Mouse (Mus musculus): ENCODE measurements around the gene Aak1. TPM values are rescaled to one million over a fixed set of nuclear protein-coding genes. Genes with fewer than 3 reads are reported as not detected.

Aak1 gene
- polyA plus RNA-seq, 1 experiment from 2014 or later: 16.9 TPM

DNA sequence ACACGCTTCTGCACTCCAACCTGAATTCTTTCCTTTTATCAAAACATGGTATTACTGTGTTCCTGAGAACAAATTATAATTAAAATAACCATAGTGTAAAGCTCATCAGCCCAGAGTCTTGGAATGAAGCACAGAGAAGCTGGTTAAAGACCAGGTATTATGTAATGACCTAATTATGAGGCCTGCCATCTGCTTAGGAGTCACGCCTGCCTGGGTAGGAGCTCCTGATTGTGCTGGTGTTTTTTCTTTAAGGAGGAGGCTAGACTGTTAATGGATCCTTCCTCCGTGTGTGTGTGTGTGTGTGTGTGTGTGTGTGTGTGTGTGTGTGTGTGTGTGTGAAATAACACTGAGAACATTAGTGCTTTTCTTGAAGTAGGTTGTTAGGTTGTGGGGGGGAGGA is 49.7 kb downstream of the Aak1 start:
- Histone ChIP-seq H3K9ac (no peak overlapping the region), H3K27me3 (no peaks in the 10 kb centered on the region), H3K9me3 (no peaks in the 10 kb centered on the region), H3K4me1 (no peaks in the 10 kb centered on the region), H3K36me3 (no peaks in the 10 kb centered on the region), H3K4me2 (no peak overlapping the region), H3K4me3 (no peak overlapping the region), H3K27ac (no peak overlapping the region)
- WGBS: 66% methylated on average over 3 of the region's 3 CpGs
- no peak for ATAC-seq (ENCODE audit: insufficient number of reproducible peaks, insufficient read depth, low FRiP score, low TSS enrichment, low read depth)

DNA sequence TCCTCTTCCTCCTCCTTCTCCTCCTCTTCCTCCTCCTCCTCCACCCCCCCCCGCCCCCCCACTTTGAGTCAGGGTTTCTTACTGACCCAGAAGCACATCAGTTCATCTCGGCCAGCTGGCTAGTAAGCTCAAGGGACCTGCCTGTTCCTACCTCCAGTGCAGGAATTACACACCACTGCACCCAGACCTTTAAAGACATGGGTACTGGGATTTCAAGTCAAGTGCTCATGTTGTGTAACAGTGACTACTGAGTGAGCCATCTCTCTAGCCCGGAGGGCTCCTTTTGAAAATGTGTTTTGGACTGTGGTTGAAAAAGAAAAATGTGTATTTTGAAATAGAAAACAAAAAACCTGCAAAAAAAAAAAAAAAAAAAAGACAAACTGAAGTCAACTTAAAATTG is 50.6 kb downstream of the Aak1 start:
- WGBS: 81% methylated on average over 3 of the region's 3 CpGs
- ATAC-seq (ENCODE audit: insufficient number of reproducible peaks, insufficient read depth, low FRiP score, low TSS enrichment, low read depth): no peak
- no peak overlapping the region for H3K27ac ChIP-seq
- H3K4me3 ChIP-seq: no peak overlapping the region
- H3K4me2 ChIP-seq: no peak overlapping the region
- H3K36me3 ChIP-seq: no peaks in the 10 kb centered on the region
- H3K9me3 ChIP-seq: no peaks in the 10 kb centered on the region
- H3K27me3 ChIP-seq: no peaks in the 10 kb centered on the region
- H3K9ac ChIP-seq: no peak overlapping the region
- H3K4me1 ChIP-seq: no peaks in the 10 kb centered on the region

DNA sequence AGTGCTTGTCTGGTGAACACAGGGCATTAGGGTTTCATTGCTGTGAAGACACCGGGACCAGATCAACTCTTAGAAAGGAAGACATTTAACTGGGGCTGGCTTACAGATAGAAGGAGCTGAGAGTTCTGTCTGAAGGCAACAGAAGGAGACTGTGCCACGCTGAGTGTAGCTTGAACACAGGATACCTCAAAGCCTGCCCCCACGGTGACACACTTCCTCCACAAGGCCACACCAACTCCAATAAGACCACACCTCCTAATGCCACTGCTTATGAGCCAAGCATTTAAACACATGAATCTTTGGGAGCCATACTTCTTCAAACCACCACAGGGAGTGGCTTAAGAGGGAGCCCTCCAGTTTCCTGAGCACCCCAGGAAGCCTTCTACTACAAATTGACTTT is 51.2 kb downstream of the Aak1 start:
- H3K27ac ChIP-seq: no peak overlapping the region

DNA sequence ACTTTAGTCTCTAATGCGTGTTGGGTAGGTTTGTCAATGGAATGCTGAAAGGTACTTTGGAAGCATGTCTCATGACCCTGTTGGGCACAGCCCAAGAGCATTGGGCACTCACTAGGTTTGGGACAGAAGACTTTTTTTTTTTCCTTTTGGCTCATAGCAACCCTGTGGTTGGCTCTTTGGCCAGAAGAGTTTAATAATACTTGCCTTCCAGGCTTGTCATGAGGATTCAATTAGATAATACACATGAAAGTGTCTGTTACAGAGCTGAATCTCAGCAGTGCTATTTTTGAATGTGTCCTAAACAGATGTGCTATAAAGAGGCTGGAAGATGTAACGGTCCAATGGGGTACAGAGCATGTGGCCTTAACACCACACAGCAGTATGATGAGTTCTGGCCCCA is 56.2 kb downstream of the Aak1 start:
- Histone ChIP-seq H3K27ac (no peak overlapping the region), H3K9me3 (no peaks in the 10 kb centered on the region), H3K9ac (no peak overlapping the region), H3K36me3 (no peaks in the 10 kb centered on the region), H3K4me1 (peaks cover 5% of the 10 kb centered on the region; the same call in 1 of the 2 replicates), H3K4me2 (no peak overlapping the region), H3K27me3 (no peaks in the 10 kb centered on the region), H3K4me3 (no peak overlapping the region)
- 61% methylated on average over 2 of the region's 2 CpGs for WGBS
- no peak for ATAC-seq (ENCODE audit: insufficient number of reproducible peaks, insufficient read depth, low FRiP score, low TSS enrichment, low read depth)

More for the DNA sequence above, 51.2 kb downstream of the Aak1 start:
- Histone ChIP-seq H3K27me3 (no peaks in the 10 kb centered on the region), H3K9me3 (no peaks in the 10 kb centered on the region), H3K4me3 (no peak overlapping the region), H3K4me1 (peaks cover 5% of the 10 kb centered on the region; the same call in 1 of the 2 replicates), H3K9ac (no peak overlapping the region), H3K4me2 (no peak overlapping the region), H3K36me3 (no peaks in the 10 kb centered on the region)
- ATAC-seq (ENCODE audit: insufficient number of reproducible peaks, insufficient read depth, low FRiP score, low TSS enrichment, low read depth): no peak
- 90% methylated on average over 3 of the region's 3 CpGs for WGBS

DNA sequence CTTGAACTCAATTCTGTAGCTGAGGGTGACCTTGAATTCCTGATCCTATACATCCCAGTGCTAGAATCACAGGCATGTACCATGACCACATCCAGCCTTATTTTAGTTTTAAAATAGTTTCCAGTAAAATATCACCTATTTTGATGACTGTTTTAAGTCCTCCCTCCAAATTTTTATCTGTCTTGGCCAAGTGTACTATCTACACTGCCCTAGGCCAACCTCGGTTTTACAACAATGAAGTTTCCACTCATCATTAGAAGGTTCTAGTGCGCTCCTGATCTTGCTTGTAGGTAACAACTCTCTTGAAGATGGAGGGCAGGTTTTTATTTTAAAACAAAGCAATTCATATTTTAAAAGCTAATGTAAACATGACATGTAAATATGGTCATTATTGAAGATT is 57.9 kb downstream of the Aak1 start:
- 92% methylated on average over 2 of the region's 2 CpGs for WGBS
- ATAC-seq (ENCODE audit: insufficient number of reproducible peaks, insufficient read depth, low FRiP score, low TSS enrichment, low read depth): no peak
- no peaks in the 10 kb centered on the region; the same call in 1 of the 2 replicates for H3K36me3 ChIP-seq

DNA sequence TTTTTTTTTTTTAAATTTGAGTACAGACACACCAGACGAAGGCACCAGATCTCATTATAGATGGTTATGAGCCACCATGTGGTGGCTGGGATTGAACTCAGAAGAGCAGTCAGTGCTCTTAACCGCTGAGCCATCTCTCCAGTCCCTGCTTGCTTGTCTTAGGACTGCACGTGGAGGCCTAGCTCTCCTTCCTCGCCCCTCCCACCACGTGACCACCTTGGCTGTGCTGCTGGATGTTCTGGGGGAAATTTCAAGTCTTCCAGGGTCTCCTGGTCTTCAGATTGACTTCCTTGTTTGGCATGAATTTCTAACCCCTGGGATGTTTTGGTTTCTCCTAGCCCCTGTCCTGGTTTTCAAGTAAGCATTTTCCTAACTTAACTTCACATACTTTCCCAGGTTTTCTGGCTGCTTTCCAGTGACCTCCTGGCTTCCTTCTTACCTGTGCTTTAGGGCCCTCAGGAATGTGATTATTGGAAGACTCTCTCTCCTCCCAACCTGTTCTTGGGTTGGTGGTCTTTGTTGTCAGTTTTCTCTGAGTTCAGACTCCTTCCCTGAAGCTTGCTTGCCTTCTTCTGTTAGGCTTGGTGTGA is 59.3 kb downstream of the Aak1 start:
- H3K9ac ChIP-seq: no peak overlapping the region
- H3K4me2 ChIP-seq: no peak overlapping the region
- no peaks in the 10 kb centered on the region for H3K27me3 ChIP-seq
- no peak for ATAC-seq (ENCODE audit: insufficient number of reproducible peaks, insufficient read depth, low FRiP score, low TSS enrichment, low read depth)
- H3K27ac ChIP-seq: no peak overlapping the region
- WGBS: 63% methylated on average over 5 of the region's 5 CpGs
- H3K9me3 ChIP-seq: no peaks in the 10 kb centered on the region
- H3K36me3 ChIP-seq: no peaks in the 10 kb centered on the region; the same call in 1 of the 2 replicates
- no peak overlapping the region for H3K4me3 ChIP-seq
- peaks cover 5% of the 10 kb centered on the region; the same call in 1 of the 2 replicates for H3K4me1 ChIP-seq

More for the DNA sequence above, 57.9 kb downstream of the Aak1 start:
- Histone ChIP-seq H3K4me1 (peaks cover 5% of the 10 kb centered on the region; the same call in 1 of the 2 replicates), H3K27ac (no peak overlapping the region), H3K9me3 (no peaks in the 10 kb centered on the region), H3K9ac (no peak overlapping the region), H3K4me3 (no peak overlapping the region), H3K27me3 (no peaks in the 10 kb centered on the region), H3K4me2 (no peak overlapping the region)

DNA sequence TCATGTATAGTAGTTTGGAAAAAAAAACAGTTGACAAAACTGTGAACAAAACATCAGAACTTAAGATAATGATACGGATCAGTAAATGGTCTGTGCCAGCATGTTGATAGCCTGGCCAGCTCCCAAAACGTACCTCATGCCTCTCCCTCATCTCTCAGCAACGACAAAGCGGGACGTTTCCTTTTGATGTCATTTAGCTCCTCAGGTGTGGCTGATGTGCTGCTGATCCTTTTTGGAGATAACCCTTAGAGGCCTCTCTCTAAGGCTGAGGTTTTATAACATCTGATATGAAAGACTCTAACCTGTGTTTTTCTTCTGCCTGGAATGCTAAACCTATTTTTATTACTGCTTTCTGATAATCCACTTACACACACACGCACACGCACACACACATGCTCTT is 60.6 kb downstream of the Aak1 start:
- H3K4me1 ChIP-seq: peaks cover 5% of the 10 kb centered on the region; the same call in 1 of the 2 replicates
- H3K27ac ChIP-seq: no peak overlapping the region
- no peak overlapping the region for H3K9ac ChIP-seq
- no peak for ATAC-seq (ENCODE audit: insufficient number of reproducible peaks, insufficient read depth, low FRiP score, low TSS enrichment, low read depth)
- H3K36me3 ChIP-seq: no peaks in the 10 kb centered on the region; the same call in 1 of the 2 replicates
- no peak overlapping the region for H3K4me3 ChIP-seq
- no peaks in the 10 kb centered on the region for H3K9me3 ChIP-seq
- 85% methylated on average over 7 of the region's 7 CpGs for WGBS
- H3K4me2 ChIP-seq: no peak overlapping the region
- no peaks in the 10 kb centered on the region for H3K27me3 ChIP-seq

DNA sequence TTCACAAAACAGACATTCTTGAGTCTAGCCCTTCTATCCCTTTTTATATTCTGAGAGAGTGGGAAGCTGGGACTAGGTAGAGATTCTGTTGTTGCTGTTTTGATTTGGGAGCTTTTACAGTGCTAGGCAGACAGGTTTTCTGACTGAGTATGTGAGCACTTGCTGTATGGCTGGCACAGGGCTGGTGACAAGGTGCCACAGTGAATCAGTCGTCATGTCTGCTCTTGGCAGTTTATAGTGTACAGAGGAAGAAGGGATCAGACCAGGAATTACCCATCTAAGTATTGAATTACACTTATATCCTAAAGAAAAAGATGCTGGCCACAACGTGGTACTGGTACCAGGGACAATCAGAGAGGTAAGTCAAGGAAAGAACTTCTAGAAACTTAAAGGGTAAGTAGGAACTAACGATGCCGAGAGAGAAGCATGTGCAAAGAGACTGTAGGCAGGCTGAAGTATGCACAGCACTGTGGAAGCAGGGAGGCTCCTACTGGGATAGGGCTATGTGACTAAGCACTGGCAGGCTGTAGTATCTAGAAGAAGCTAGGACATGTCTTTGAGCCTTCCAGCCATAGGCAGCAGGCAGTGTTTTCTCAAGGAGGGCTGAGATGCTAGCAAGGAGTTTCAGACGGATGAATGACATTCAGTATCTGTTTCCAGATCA is 67.0 kb downstream of the Aak1 start:
- H3K27ac ChIP-seq: no peak overlapping the region
- peaks cover 13% of the 10 kb centered on the region; the same call in 1 of the 2 replicates for H3K4me1 ChIP-seq
- no peaks in the 10 kb centered on the region for H3K36me3 ChIP-seq
- no peak overlapping the region for H3K4me3 ChIP-seq
- H3K9me3 ChIP-seq: no peaks in the 10 kb centered on the region
- no peak overlapping the region for H3K4me2 ChIP-seq
- H3K9ac ChIP-seq: no peak overlapping the region
- H3K27me3 ChIP-seq: no peaks in the 10 kb centered on the region
- WGBS: 74% methylated on average over 5 of the region's 5 CpGs
- ATAC-seq (ENCODE audit: insufficient number of reproducible peaks, insufficient read depth, low FRiP score, low TSS enrichment, low read depth): no peak

DNA sequence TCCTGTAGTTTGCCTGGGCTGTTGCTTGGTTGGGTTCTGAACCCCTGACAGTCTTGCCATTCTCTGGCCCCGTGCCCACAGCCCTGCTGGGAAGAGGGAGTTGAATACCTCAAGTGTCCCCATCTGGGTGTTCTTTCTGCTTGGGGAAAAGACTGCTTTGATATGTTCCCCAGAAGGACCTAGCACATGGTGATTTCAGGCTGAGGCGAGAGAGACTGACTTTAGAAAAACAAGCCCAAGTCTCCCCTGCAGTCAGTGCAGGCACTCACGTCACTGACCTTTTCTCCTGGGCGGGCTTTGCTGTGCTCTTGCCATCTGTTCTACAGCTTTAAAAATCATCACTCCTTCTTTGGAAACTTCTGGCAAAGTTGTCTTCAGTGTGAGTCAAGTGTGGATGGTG is 67.9 kb downstream of the Aak1 start:
- H3K9ac ChIP-seq: no peak overlapping the region
- no peak overlapping the region for H3K4me3 ChIP-seq
- H3K9me3 ChIP-seq: no peaks in the 10 kb centered on the region
- H3K4me2 ChIP-seq: no peak overlapping the region
- no peaks in the 10 kb centered on the region for H3K36me3 ChIP-seq
- ATAC-seq (ENCODE audit: insufficient number of reproducible peaks, insufficient read depth, low FRiP score, low TSS enrichment, low read depth): no peak
- H3K27me3 ChIP-seq: no peaks in the 10 kb centered on the region
- H3K27ac ChIP-seq: no peak overlapping the region
- H3K4me1 ChIP-seq: peaks cover 13% of the 10 kb centered on the region; the same call in 1 of the 2 replicates
- WGBS: 72% methylated on average over 4 of the region's 4 CpGs

DNA sequence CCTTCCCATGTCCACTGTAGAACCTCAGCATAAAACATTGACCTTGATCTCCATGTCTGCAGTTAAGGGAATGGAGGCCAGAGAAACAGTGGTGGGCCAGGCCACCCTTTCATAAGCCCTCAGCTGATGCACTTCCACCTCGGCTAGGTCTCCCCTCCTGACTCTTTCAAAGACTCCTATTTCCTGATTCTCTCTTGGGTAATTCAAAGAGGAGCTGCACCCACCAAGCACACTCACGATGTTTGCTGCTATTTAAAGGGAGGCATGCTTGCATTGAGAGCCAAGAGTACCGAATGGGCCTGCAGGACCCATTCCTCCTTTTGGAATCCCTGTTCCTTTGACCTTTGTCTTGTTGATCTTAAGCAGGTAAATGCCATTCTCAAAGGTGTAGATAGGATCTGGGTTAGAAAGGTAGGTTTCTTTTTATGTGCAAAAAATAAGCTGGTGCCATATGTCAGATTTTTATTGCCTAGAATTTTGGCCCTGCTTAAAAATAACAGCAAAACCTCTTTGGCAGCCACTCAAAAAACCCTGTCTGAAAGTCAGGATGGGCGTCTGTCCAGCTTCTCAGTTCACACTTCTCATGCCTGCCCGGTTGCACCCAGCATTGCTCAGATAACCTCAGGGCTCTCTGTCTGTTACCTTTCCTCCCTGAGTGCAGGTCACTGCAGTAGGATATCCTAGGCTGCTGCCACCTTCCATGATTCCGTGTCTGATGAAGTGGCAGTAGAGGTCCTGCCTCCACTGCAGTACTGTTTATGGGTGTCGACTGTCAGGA is 68.9 kb downstream of the Aak1 start:
- Histone ChIP-seq H3K36me3 (no peaks in the 10 kb centered on the region), H3K4me2 (no peak overlapping the region), H3K9ac (no peak overlapping the region), H3K4me1 (peaks cover 13% of the 10 kb centered on the region; the same call in 1 of the 2 replicates), H3K27ac (no peak overlapping the region), H3K27me3 (no peaks in the 10 kb centered on the region), H3K9me3 (no peaks in the 10 kb centered on the region), H3K4me3 (no peak overlapping the region)
- ATAC-seq (ENCODE audit: insufficient number of reproducible peaks, insufficient read depth, low FRiP score, low TSS enrichment, low read depth): no peak
- WGBS: 79% methylated on average over 7 of the region's 7 CpGs

DNA sequence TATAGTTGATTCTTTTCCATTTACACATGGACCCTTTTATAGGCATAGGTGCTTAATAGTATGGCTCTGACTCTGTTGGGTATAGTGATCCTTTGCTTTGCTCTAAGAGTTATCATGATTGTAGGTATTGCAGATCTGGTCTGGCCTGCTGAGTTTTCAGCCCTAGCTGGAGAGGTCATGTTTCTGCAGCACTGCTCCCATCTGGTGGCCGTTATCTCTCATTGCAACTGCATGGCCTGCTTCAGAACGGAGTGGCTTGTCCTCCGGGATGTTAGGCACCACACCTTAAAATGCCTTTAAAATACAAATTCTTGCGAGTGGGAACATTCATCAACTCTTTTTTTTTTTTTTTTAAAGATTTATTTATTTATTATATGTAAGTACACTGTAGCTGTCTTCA is 72.6 kb downstream of the Aak1 start:
- 15% methylated on average over 4 of the region's 4 CpGs for WGBS
- Histone ChIP-seq H3K4me1 (peaks cover 12% of the 10 kb centered on the region; the same call in 1 of the 2 replicates), H3K4me3 (no peak overlapping the region), H3K36me3 (peaks cover 16% of the 10 kb centered on the region), H3K27ac (no peak overlapping the region), H3K9me3 (no peaks in the 10 kb centered on the region), H3K9ac (no peak overlapping the region), H3K4me2 (no peak overlapping the region), H3K27me3 (no peaks in the 10 kb centered on the region)
- ATAC-seq (ENCODE audit: insufficient number of reproducible peaks, insufficient read depth, low FRiP score, low TSS enrichment, low read depth): no peak

Measured in embryonic facial prominence, embryonic 13.5 days (tissue).